Mouse (Mus musculus): ENCODE data around the gene Ly6c2.
"Not testable (repeated sequence)": the region's sequence is repeated elsewhere in the genome, so short reads cannot be mapped to it uniquely, and the experiment has no call there.

The Ly6c2 gene

GRCm38 (mm10) chr15:75111861-75112630, at the start of gene Ly6c2:
TSS of gene Ly6c2 (minus strand) at chr15:75111970.
- not testable (repeated sequence) for DNase-seq (ENCODE audit: low spot score in 2 of 2)

GRCm38 (mm10) chr15:75157646-75158045, 45.9 kb upstream of the Ly6c2 start:
- no peak for DNase-seq (ENCODE audit: low spot score in 2 of 2)

DNA sequence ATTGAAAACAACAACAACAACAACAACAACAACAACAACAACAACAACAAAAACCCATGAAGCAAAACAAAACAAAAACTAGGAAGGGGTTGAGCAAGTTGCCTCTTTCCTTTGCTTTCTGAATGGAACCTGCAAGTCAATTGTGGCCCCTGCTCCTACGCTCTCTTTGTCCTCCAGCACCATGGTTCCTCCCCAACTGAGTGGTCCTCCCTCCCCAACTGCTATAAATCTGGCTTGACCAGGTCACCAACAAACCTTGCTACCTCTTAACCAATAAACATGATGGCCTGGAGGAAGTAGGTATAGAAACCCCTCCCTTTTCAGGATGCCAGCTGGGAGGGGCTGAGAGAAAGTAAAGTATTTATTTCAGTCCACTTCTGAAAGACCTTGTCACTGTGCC, 43.2 kb upstream of the Ly6c2 start, which contains the start of gene Ly6g:
TSS of gene Ly6g (plus strand) at position 301 of the 400 bp plus-strand sequence.
- no peak for DNase-seq (ENCODE audit: low spot score in 2 of 2)

DNA sequence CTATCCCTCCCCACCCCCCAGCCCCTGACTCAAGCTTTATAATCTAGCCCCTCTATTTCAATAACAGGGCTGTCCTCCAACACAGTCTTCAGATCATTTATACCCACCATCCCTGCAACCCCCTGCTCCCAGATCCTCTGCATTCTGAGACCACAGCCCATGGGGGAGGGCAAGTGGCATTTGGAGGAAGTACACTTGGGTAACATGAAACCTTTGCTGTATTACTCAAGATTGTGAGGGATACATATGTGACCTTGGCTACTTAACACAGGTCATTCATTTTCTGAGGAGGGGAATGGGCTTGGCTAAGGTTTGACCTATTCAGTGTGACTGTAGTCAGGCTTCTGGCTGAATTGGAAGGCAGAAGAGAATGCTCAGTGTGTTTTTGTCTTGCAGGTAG, 41.3 kb upstream of the Ly6c2 start:
- no peak for DNase-seq (ENCODE audit: low spot score in 2 of 2)

DNA sequence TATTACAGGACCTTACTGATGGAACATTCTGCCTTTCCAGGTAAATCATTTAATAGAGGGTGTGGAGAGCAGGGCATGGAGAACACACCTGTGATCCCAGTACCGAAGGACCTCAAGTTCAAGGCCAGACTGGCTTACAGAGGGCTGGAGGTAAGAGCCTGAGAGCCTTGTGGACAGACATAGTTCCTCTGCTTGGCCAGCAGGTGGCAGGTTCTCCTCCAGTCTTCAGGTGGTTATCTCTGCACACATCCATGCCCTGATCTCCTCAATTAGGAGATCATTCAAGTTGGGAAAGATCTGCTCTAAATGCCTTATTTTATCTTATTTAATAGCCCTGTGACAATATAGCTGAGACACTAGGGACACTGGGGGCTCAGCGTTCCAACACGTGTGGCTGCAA, 32.0 kb upstream of the Ly6c2 start:
- DNase-seq (ENCODE audit: low spot score in 2 of 2): peak in 1 of 2 experiments; percentile 67

DNA sequence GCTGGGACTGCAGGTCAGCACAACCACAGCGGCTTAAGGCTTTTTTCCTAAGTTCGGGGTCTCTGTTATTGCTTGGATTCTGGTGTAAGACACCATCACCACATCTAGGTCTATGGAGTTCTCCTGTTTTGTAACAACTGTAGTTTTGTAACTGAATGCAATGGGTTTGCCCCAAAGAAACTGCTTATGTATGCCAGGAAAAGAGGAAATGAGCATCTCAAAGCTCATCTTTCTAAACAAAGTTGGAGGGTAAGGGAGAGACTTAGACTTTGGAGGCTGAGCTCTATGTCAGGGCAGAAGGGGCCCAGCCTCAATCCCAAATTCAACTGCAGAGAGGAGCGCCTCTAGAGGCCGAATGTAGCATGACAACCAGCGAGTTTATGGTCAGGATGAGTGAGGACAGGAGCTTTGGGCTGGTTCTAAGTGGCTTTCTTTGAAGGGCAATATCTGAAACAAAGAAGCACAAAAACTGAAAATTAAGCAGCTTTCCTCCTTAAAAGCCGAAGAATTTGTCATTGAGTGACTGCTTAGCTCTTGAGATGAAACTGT, 30.1 kb upstream of the Ly6c2 start:
- peak; percentile 54 to 77 for DNase-seq (ENCODE audit: low spot score in 2 of 2)

DNA sequence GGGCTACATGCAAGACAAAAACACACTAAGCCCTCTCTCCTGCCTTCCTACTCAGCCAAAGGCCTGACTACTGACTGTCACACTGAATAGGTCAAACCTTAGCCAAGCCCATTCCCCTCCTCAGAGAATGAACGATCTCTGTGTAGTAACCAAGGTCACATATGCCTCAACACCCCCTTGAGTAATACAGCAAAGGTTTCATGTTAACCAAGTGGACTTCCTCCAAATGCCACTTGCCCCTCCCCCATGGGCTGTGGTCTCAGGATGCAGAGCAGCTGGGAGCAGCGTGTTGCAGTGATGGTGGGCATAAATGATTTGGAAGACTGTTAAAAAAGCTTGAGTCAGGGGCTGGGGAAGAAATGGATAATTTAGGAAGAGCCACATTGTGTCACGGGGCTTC, 26.0 kb upstream of the Ly6c2 start:
- peak in 1 of 2 experiments; percentile 35 for DNase-seq (ENCODE audit: low spot score in 2 of 2)

- DNase-seq (ENCODE audit: low spot score in 2 of 2): not testable (repeated sequence)
These were observed 23.5 kb upstream of the Ly6c2 start for GRCm38 (mm10) chr15:75135090-75135783.

DNA sequence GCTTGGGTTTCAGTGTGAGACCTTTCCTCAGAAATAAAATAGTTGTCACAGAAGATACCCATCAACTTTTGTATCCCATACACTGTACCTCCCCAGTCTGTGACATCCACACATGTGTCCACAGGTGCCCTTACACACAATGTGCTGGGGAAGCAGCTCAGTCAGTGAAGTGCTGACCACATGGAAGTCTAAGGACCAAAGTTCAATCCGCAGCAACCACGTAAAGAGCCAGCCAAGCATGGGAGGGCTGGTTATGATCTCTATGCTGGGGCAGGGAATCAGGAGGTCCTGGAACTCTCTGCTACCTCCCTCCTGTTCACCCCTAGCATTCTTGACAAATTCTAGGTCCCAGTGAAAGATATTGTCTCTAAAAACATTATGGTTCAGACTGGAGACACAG, 20.6 kb upstream of the Ly6c2 start:
- not testable (repeated sequence) for DNase-seq (ENCODE audit: low spot score in 2 of 2)

GRCm38 (mm10) chr15:75120066-75120465, 8.3 kb upstream of the Ly6c2 start:
- DNase-seq (ENCODE audit: low spot score in 2 of 2): peak; percentile 43 to 76

GRCm38 (mm10) chr15:75118742-75119141, 7.0 kb upstream of the Ly6c2 start:
- peak; percentile 65 to 86 for DNase-seq (ENCODE audit: low spot score in 2 of 2)

DNA sequence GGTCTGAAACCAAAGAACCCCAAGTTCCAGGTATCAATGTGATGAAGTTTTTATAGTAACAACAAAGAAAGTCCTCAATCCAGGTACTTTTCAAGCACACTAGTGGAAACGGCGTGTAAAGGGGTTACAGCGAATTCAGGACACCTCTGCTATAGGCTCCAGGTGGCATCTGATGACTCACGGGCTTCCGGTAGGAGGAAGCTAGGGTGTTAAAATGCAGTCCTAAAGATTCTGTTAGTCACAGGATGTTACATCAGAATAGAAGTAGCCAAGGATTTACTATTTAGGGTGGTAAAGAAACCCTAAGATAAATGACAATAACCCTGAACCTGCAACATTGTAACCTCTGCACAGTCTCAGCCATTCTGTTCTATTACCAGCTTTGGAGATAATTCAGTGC, 5.7 kb upstream of the Ly6c2 start:
- not testable (repeated sequence) for DNase-seq (ENCODE audit: low spot score in 2 of 2)

- peak in 1 of 2 experiments; percentile 24 for DNase-seq (ENCODE audit: low spot score in 2 of 2)
These were observed 4.8 kb upstream of the Ly6c2 start for GRCm38 (mm10) chr15:75116525-75116924.

GRCm38 (mm10) chr15:75110424-75110823, 1.3 kb downstream of the Ly6c2 start:
- DNase-seq (ENCODE audit: low spot score in 2 of 2): not testable (repeated sequence)

DNA sequence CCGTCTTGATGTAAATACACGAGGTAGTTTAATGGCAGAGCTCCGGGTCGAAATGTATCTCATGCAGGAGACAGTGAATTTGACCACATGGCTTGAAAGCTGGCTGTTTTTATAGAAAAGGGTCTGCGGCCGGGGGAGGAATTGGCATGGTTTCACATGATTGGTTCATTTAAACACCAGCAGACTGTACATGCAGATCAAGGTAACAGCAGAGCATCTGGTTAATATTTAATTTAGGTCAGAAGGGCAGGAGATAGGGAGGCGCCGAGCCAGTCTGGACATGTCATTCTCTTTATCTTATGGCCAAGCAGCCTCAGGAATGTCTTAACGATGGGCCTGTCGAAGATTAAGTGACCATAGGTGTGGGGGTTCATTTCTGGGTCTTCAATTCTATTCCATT, 12.5 kb downstream of the Ly6c2 start:
- DNase-seq (ENCODE audit: low spot score in 2 of 2): no peak

DNA sequence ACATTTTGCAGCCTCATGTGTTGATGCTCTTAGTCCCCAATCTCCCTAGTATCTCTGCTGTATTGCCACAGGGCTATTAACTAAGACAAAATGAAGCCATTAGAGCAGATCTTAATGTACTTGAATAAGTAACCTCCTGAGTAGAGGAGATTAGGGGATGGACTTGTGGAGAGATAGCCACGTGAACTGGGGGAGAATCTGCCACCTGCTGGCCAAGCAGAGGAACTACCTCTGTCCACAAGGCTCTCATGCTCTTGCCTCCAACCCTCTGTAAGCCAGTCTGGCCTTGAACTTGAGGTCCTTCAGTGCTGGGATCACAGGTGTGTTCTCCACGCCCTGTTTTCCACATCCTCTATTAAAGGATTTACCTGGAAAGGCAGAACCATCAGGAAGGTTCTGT, 23.7 kb downstream of the Ly6c2 start:
- not testable (repeated sequence) for DNase-seq (ENCODE audit: low spot score in 2 of 2)

GRCm38 (mm10) chr15:75069965-75070364, 41.8 kb downstream of the Ly6c2 start:
- no peak for DNase-seq (ENCODE audit: low spot score in 2 of 2)

DNA sequence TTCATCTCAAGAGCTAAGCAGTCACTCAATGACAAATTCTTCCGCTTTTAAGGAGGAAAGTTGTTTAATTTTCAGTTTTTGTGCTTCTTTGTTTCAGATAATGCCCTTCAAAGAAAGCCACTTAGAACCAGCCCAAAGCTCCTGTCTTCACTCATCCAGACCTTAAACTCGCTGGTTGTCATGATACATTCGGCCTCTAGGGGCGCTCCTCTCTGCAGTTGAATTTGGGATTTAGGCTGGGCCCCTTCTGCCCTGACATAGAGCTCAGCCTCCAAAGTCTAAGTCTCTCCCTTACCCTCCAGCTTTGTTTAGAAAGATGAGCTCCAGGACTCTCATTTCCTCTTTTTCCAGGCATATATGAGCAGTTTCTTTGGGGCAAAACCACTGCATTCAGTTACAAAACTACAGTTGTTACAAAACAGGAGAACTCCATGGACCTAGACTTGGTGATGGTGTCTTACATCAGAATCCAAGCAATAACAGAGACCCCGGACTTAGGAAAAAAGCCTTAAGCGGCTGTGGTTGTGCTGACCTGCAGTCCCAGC, 49.7 kb downstream of the Ly6c2 start:
- peak; percentile 73 to 89 for DNase-seq (ENCODE audit: low spot score in 2 of 2)

DNA sequence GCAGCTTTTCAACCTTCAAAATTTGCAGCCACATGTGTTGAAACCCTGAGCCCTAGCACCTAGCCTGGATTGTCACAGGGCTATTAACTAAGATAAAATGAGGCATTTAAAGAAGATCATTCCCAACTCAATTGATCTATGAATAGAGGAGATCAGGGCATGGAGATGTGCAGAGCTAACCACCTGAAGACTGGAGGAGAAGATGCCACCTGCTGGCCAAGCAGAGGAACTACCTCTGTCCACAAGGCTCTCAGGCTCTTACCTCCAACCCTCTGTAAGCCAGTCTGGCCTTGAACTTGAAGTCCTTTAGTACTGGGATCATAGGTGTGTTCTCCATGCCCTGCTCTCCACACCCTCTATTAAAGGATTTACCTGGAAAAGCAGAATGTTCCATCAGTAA, 51.3 kb downstream of the Ly6c2 start:
- peak; percentile 34 to 80 for DNase-seq (ENCODE audit: low spot score in 2 of 2)
